Mouse (Mus musculus) forebrain, embryonic 12.5 days (tissue): Measurements from ENCODE around the gene Gm48551. TPM values are rescaled to one million over a fixed set of nuclear protein-coding genes. Genes with fewer than 3 reads are reported as not detected.

Experiments
- ATAC-seq: fragments of 200-750 bp; cut with Nextera tagmentation; 2 replicates; pipeline ENCODE4 v1.8.0; 2017; ENCODE audit warnings: moderate TSS enrichment; ENCODE audit not compliant: low FRiP score
- H3K27ac ChIP-seq: fragments of 300-500 bp; sonication (generic); 2 replicates; pipeline ENCODE4 v1.5.1; 2016; ENCODE audit warnings: mild to moderate bottlenecking
- H3K27me3 ChIP-seq: fragments of 300-500 bp; sonication (generic); 2 replicates; pipeline ENCODE4 v1.6.1; 2016; ENCODE audit warnings: mild to moderate bottlenecking
- H3K36me3 ChIP-seq: fragments of 300-500 bp; sonication (generic); replicated peaks from 2 replicates; pipeline ENCODE4 v1.6.1; 2016; ENCODE audit warnings: mild to moderate bottlenecking
- H3K4me1 ChIP-seq: fragments of 300-500 bp; sonication (generic); 2 replicates; pipeline ENCODE4 v1.6.1; 2016
- H3K4me2 ChIP-seq: fragments of 300-500 bp; sonication (generic); 2 replicates; pipeline ENCODE4 v1.6.1; 2016; ENCODE audit warnings: mild to moderate bottlenecking, moderate library complexity
- H3K4me3 ChIP-seq: fragments of 300-500 bp; sonication (generic); replicated peaks from 2 replicates; pipeline ENCODE4 v1.5.1; 2016; ENCODE audit warnings: mild to moderate bottlenecking
- H3K9ac ChIP-seq: fragments of 300-500 bp; sonication (generic); 2 replicates; pipeline ENCODE4 v1.6.1; 2016; ENCODE audit warnings: mild to moderate bottlenecking
- H3K9me3 ChIP-seq: fragments of 300-500 bp; sonication (generic); 2 replicates; pipeline ENCODE4 v1.6.1; 2016
- WGBS: fragments of 180-500 bp; shearing (Covaris S2); methylation state at CpG from one replicate; pipeline ENCODE4 v1.1.7; 2016; 5-methylcytosine and 5-hydroxymethylcytosine counted together
- polyA plus RNA-seq: library from polyadenylated mRNA; unstranded; fragments of >200 nt; fragmentation: Nextera tagmentation; extraction: Ambion mirVana; gene quantifications from 2 replicates; pipeline ENCODE4 v1.2.1, GENCODE M21; 2016

The Gm48551 gene
- polyA plus RNA-seq, 1 experiment from 2014 or later = 4.2 TPM

DNA sequence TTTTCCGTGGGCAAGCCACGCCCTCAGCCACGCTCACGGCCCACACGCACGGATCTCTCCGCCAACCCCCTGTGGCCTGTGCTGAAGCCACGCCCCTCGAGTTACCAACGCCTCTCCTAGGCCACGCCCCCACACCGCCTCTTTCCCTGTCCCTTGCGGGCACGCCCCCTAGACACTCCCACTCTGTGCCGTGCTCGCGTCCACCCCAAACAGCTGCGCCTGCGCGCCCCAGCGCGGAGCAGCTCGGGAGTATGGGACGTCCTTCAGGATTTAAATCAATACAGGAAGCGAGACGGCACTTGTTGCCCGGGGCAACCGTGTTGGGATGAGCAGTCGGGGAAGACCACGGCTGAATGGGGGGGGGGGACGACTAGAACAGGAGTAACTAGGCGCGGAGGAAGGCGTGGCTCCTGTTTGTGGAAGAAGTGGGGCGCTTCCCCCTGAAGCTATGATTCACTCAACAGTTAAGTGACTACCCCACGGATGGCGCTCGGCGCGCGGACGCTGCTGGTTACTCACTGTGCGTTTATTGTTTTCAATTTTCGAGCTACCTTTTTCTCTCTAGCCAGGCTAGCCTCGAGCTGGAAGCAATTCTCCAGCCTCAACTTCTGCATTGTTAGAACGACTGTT, 5.6 kb upstream of the Gm48551 start:
- under 1% methylated on average over 46 of the region's 46 CpGs for WGBS
- Histone ChIP-seq H3K36me3 (peaks cover 22% of the 10 kb centered on the region), H3K9ac (peak overlapping the region; percentile 97), H3K4me2 (peak overlapping the region; percentile 53), H3K9me3 (no peaks in the 10 kb centered on the region), H3K4me3 (peak overlapping the region; percentile 88), H3K27ac (peak overlapping the region; percentile 82), H3K4me1 (peaks cover 28% of the 10 kb centered on the region), H3K27me3 (0 out of 2 replicates have a peak, but pooled peaks cover 5% of the 10 kb centered on the region)
- ATAC-seq = peak; percentile 96

DNA sequence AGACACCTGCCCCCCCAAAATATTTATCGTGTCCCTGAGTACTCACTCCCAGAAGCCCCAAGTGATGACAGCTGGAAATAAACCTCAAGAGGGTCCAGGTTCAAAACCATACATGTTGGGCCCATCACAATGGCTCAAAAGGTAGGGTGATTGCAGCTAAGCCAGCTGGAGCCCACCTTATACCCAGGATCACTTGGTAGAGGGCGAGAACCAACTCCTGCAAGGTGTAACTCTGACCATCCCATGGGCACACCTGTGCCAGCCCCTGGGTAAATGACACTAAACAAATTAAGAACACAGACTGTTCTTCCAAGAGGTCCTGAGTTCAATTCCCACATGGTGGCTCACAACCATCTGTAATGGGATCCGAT, 5.1 kb upstream of the Gm48551 start:
- Histone ChIP-seq H3K27ac (peak overlapping the region; percentile 82), H3K9ac (peak overlapping the region; percentile 26), H3K4me3 (peak overlapping the region; percentile 88), H3K9me3 (no peaks in the 10 kb centered on the region), H3K4me1 (peaks cover 28% of the 10 kb centered on the region), H3K4me2 (peak overlapping the region; percentile 53), H3K36me3 (peaks cover 17% of the 10 kb centered on the region), H3K27me3 (0 out of 2 replicates have a peak, but pooled peaks cover 5% of the 10 kb centered on the region)
- no peak for ATAC-seq
- WGBS = 56% methylated on average over 3 of the region's 3 CpGs

DNA sequence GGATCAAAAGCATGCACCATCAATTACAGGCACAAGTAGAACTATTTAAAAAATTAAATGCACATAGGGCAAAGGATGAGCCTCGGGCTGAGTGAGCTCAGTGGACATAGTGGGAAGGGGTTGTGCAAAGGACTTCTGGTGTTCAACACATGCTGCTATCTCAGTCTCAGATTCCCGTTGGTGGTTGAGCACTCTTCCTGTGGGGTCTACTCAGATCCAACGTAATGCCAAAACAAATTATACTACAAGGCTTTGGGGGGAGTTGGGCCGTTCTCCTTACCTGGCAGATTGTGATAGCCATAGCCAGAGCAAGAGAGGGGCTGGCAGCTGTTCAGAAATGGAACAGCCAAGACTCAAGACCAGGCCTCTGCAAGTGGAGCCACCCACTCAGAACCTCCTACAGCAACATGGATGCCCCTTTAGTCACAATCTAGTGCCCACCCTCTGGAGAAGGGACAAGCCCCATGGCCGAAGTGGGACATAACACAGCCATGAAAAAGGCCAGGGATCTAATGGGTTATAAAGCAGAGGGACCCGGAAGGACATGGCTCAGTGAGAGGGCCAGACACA, 4.4 kb upstream of the Gm48551 start:
- H3K4me2 ChIP-seq = no peak overlapping the region
- WGBS = 92% methylated on average over 6 of the region's 6 CpGs
- no peak overlapping the region for H3K27ac ChIP-seq
- H3K36me3 ChIP-seq = peaks cover 12% of the 10 kb centered on the region
- 0 out of 2 replicates have a peak, but pooled peaks cover 5% of the 10 kb centered on the region for H3K27me3 ChIP-seq
- no peak for ATAC-seq
- no peak overlapping the region for H3K4me3 ChIP-seq
- peaks cover 30% of the 10 kb centered on the region for H3K4me1 ChIP-seq
- no peak overlapping the region for H3K9ac ChIP-seq
- no peaks in the 10 kb centered on the region for H3K9me3 ChIP-seq

- H3K4me1 ChIP-seq = peaks cover 27% of the 10 kb centered on the region
- WGBS = 85% methylated on average over 5 of the region's 5 CpGs
- no peak for ATAC-seq
- no peak overlapping the region for H3K4me2 ChIP-seq
- H3K4me3 ChIP-seq = no peak overlapping the region
- H3K27me3 ChIP-seq = 0 out of 2 replicates have a peak, but pooled peaks cover 5% of the 10 kb centered on the region
- no peaks in the 10 kb centered on the region for H3K9me3 ChIP-seq
- peaks cover 15% of the 10 kb centered on the region for H3K36me3 ChIP-seq
- no peak overlapping the region for H3K27ac ChIP-seq
- H3K9ac ChIP-seq = no peak overlapping the region
Observed at GRCm38 (mm10) chr10:81382039-81382438, 2.2 kb upstream of the Gm48551 start.

DNA sequence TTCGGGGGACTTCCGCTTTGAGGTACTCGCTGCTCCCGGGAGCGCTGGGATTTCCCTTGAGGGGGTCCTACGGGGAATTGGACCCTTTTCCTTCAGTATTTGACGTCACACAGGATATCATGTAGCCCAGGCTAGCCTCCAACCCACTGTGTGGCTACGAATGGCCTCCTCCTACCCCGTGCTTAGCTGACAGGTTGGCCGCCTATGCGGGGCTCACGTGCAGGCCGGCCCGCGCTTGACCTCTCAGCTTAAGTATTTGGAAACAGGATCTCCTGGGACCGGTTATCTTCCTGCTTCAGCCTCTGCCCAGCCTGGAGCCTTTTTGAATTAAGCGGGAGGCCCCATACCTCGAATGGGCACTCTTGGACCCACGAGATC, 328 bp downstream of the Gm48551 start:
- Histone ChIP-seq H3K36me3 (peaks cover 31% of the 10 kb centered on the region), H3K4me1 (peaks cover 20% of the 10 kb centered on the region), H3K4me2 (peak overlapping the region; percentile 93), H3K27me3 (0 out of 2 replicates have a peak, but pooled peaks cover 5% of the 10 kb centered on the region), H3K9ac (peak overlapping the region; percentile 81), H3K9me3 (no peaks in the 10 kb centered on the region), H3K4me3 (peak overlapping the region; percentile 77), H3K27ac (peak overlapping the region; percentile 80)
- WGBS = under 1% methylated on average over 19 of the region's 19 CpGs
- peak; percentile 39 for ATAC-seq

DNA sequence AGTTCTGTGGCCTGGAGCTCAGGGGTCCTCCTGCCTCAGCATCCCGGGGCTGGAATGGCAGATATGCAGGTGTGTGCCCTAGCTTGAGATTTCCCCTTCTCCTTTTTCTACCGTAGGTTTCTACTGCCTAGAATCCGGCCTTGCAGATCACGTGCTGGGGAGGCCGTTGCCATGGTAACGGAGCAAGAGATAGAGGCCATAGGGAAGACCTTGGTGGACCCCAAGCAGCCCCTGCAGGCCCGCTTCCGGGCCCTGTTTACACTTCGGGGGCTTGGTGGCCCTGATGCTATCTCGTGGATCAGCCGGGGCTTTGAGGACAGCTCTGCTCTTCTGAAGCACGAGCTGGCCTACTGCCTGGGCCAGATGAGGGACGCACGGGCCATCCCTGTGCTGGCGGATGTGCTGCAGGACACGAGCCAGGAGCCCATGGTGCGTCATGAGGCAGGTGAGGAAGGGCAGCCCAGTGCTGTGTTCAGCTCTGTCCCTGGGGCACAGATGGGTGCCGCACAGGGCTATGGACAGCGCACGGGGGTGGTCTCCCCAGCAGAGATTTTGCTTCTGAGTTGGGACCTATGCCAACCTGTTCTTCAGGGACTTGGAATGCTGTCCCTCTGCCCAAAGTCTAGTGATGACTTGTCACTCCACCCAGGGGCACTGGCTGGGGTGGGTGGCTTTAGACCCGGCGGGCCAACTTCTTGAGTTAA, 1.5 kb downstream of the Gm48551 start:
- H3K4me1 ChIP-seq = peaks cover 21% of the 10 kb centered on the region
- WGBS = 86% methylated on average over 22 of the region's 22 CpGs
- 0 out of 2 replicates have a peak, but pooled peaks cover 5% of the 10 kb centered on the region for H3K27me3 ChIP-seq
- H3K4me3 ChIP-seq = peak overlapping the region; percentile 77
- peaks cover 31% of the 10 kb centered on the region for H3K36me3 ChIP-seq
- no peak for ATAC-seq
- H3K27ac ChIP-seq = no peak overlapping the region
- H3K9ac ChIP-seq = no peak overlapping the region
- peak overlapping the region; percentile 93 for H3K4me2 ChIP-seq
- H3K9me3 ChIP-seq = no peaks in the 10 kb centered on the region

DNA sequence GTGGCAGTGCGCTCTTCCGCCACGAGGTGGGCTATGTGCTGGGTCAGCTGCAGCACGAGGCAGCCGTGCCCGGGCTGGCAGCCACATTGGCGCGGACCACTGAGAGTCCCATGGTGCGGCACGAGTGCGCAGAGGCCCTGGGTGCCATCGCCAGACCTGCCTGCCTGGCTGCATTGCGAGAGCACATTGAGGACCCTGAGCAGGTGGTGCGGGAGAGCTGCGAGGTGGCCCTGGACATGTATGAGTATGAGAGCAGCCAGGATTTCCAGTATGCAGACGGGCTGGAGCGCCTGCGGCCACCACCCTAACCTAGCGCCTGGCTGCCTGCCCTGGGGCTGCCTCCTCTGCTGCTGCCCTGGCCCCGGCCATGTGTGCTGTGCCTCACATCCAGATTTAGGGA, 3.5 kb downstream of the Gm48551 start:
- Histone ChIP-seq H3K27ac (no peak overlapping the region), H3K36me3 (peaks cover 35% of the 10 kb centered on the region), H3K9ac (no peak overlapping the region), H3K27me3 (no peaks in the 10 kb centered on the region), H3K4me1 (peaks cover 23% of the 10 kb centered on the region), H3K9me3 (no peaks in the 10 kb centered on the region), H3K4me2 (no peak overlapping the region), H3K4me3 (no peak overlapping the region)
- WGBS = 93% methylated on average over 20 of the region's 20 CpGs
- ATAC-seq = no peak

DNA sequence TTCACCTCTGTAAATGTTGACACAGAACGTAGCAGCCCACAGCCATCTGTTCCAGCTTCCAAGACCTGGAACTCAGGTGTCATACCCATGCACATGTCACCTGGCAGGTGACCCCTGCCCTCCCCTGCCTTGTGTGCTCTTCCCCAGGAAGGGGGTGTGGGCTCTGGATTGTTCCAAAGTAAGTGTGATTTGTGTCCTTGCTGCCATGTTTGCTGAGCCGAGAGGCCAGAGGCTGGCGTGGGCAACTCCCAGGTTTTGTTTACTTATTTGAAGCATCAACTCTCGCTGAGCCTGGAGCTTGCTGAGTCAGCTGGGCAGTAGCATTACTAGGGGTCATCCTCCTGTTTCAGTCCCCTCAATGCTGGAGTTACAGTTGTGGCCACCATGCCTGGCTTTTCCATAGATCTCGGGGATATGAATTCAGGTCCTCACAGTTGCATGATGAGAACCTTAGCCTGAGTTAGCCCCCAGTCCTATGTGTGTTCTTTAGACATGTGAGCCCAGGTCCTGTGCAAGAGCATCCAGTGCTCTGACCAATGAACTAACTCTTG, 4.3 kb downstream of the Gm48551 start, which contains the start of gene Gm48552:
Gene Gm48552 (plus strand): TSS at position 501 of the 551 bp plus-strand sequence.
- H3K4me3 ChIP-seq = no peak within 1 kb of the TSS

DNA sequence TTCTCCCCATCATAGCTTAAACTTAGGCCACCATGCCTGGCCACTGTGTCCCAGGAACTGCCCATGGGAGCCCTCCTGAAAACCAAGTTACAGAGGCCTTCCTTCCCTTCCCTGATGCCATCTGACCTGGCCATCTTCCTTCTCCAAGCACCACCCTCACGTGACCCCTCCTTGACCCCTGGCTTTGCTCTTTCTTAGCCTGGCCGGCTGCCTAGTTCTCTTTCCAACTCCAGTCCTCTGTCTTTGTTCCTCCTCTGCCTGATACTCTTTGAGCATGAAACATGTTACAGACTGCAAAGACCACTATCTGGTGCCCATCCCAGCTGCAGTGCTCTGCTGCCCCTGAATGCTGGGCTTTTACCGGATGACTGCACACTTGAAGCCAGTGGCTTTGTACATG, 5.1 kb downstream of the Gm48551 start:
- WGBS = 54% methylated on average over 3 of the region's 3 CpGs
- H3K9me3 ChIP-seq = no peaks in the 10 kb centered on the region
- ATAC-seq = no peak
- H3K4me2 ChIP-seq = no peak overlapping the region
- 0 out of 2 replicates have a peak overlapping the region, but pooled peaks have one; percentile 12 for H3K9ac ChIP-seq
- no peaks in the 10 kb centered on the region for H3K27me3 ChIP-seq
- H3K4me1 ChIP-seq = peaks cover 37% of the 10 kb centered on the region
- H3K4me3 ChIP-seq = no peak overlapping the region
- 0 out of 2 replicates have a peak overlapping the region, but pooled peaks have one; percentile 25 for H3K27ac ChIP-seq
- peaks cover 35% of the 10 kb centered on the region for H3K36me3 ChIP-seq

More for the DNA sequence above, 4.3 kb downstream of the Gm48551 start, which contains the start of gene Gm48552:
- H3K36me3 ChIP-seq = peaks cover 35% of the 10 kb centered on the region
- no peaks in the 10 kb centered on the region for H3K27me3 ChIP-seq
- ATAC-seq = no peak
- no peak within 1 kb of the TSS for H3K4me2 ChIP-seq
- H3K9me3 ChIP-seq = no peaks in the 10 kb centered on the region
- peaks cover 31% of the 10 kb centered on the region for H3K4me1 ChIP-seq
- 87% methylated on average over 5 of the region's 5 CpGs for WGBS
- 0 out of 2 replicates have a peak within 1 kb of the TSS, but pooled peaks have one; percentile 12 for H3K9ac ChIP-seq
- 0 out of 2 replicates have a peak within 1 kb of the TSS, but pooled peaks have one; percentile 25 for H3K27ac ChIP-seq

DNA sequence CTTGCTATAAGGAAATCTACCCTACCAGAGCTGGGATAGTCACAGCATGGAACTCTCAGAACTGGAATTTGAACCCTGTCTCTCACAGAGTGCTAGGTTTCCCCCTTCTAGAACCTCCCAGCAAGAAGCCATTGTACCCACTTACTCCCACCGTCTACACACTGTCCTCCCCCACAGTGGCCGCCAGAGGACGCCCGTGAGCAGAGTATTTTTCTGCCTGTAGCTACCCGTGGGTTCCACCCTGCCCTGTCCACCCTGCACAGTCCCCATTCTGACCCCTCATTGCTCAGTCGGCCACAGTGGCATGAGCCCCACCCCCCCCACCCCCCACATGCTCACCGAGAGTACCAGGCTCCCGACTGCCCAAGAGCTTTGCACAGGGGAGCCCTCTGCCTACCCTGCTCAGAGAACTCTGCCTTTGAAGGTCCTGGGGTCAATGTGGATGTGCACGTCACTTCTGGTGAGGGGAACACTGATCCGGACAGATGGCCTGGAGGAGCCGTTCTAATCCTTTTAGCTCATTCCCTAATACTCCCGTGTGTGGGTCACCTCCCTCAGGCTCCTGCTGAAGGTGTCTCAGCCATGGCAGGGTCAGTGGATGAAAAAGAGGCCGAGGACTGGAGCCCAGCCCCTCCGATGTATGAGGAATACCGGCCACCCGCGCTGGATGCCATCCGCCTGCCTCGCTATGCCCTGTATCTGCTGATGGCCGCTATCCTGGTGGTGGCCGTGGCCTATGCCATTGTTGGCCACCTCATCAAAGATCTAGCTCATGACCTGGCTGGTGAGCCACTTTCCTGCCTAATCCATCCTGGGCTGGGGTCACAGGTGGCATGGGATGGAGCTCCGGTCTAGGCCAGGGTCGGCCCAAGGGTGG, 5.8 kb downstream of the Gm48551 start:
- Histone ChIP-seq H3K4me2 (no peak overlapping the region), H3K9me3 (no peaks in the 10 kb centered on the region), H3K4me3 (no peak overlapping the region), H3K27me3 (no peaks in the 10 kb centered on the region), H3K4me1 (peaks cover 33% of the 10 kb centered on the region), H3K27ac (0 out of 2 replicates have a peak overlapping the region, but pooled peaks have one; percentile 25), H3K36me3 (peaks cover 35% of the 10 kb centered on the region), H3K9ac (0 out of 2 replicates have a peak overlapping the region, but pooled peaks have one; percentile 12)
- ATAC-seq = peak; percentile 69
- WGBS = 60% methylated on average over 23 of the region's 23 CpGs

DNA sequence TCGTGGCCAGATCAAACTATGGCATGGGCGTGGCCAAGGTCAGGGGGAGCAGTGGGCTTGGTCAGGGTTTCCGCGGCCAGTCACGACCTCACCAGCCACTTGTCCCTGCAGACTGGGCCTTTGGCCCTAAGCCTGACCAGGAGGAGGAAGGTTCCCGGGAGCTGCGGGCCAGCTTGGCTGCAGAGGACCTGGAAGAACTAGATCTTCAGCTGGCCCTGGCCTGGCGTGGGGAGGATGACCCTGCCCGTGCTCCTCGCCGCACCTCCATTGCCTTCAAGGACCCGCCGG, 6.4 kb downstream of the Gm48551 start:
- Histone ChIP-seq H3K4me1 (peaks cover 27% of the 10 kb centered on the region), H3K9me3 (no peaks in the 10 kb centered on the region), H3K27me3 (no peaks in the 10 kb centered on the region), H3K36me3 (peaks cover 34% of the 10 kb centered on the region), H3K27ac (no peak overlapping the region), H3K4me3 (no peak overlapping the region), H3K4me2 (no peak overlapping the region), H3K9ac (no peak overlapping the region)
- ATAC-seq = no peak
- 91% methylated on average over 13 of the region's 13 CpGs for WGBS
